ENCODE assay signal across 30 mouse cellular contexts in genomic region chr13:93418292-93418691, GRCm38 (mm10).
A peak's percentile ranks its signal among the peaks of the same experiment; 100 is the strongest.
DNase-seq lines count a peak whose midpoint lies in the region; ATAC-seq and TF ChIP-seq lines count a peak whose summit lies in the region.
"Had no signal": no experiment of that assay in that cellular context is flagged by ENCODE, and none has a peak within 500 bp of the region (broad histone marks: within the 10 kb centered on the region; RNA-seq: fewer than 3 reads in every experiment).

No protein-coding gene starts in this region.

- no peak overlapping the region for H3K4me2 ChIP-seq in heart, postnatal 0 days (ENCODE audit: low read depth, low read length)
- no peak overlapping the region for H3K4me2 ChIP-seq in heart, embryonic 11.5 days
- H3K4me2 ChIP-seq: embryonic facial prominence, embryonic 13.5 days; forebrain, embryonic 13.5 days; hindbrain, embryonic 13.5 days; intestine, embryonic 15.5 days had no signal

- no peak for TF ChIP-seq EP300 in heart, postnatal 0 days (IDR thresholded peaks at IDR 0.05; ENCODE audit: low read depth)

- H3K4me1 ChIP-seq in heart, postnatal 0 days (ENCODE audit: control insufficient read depth, insufficient read depth) = no peaks in the 10 kb centered on the region
- no peaks in the 10 kb centered on the region for H3K4me1 ChIP-seq in heart, embryonic 11.5 days (ENCODE audit: control insufficient read depth, insufficient read depth, low read length)
- peaks cover 6% of the 10 kb centered on the region for H3K4me1 ChIP-seq in embryonic fibroblast, embryonic 13.5 days (ENCODE audit: control insufficient read depth, insufficient read depth, low read length)
- H3K4me1 ChIP-seq: forebrain, embryonic 10.5 days; hindbrain, embryonic 10.5 days; intestine, embryonic 15.5 days had no signal

- no peak for TF ChIP-seq CTCF in heart, postnatal 0 days (IDR thresholded peaks at IDR 0.05; ENCODE audit: low read depth)
- TF ChIP-seq CTCF in embryonic fibroblast, embryonic 13.5 days (IDR thresholded peaks at IDR 0.05; ENCODE audit: borderline replicate concordance, insufficient read depth, low read length) = no peak

- TF ChIP-seq POLR2A in embryonic fibroblast, embryonic 13.5 days (IDR thresholded peaks at IDR 0.05; ENCODE audit: low read depth, low read length) = no peak

- 74% methylated on average over 2 of the region's 2 CpGs for WGBS in heart, postnatal 0 days
- WGBS in heart, embryonic 11.5 days (ENCODE audit: insufficient replicate concordance) = 78% methylated on average over 2 of the region's 2 CpGs

- no peak for ATAC-seq in heart, postnatal 0 days (ENCODE audit: insufficient read depth, low read depth)
- ATAC-seq in heart, embryonic 11.5 days (replicated peaks; ENCODE audit: insufficient number of reproducible peaks, low FRiP score, low TSS enrichment) = no peak
- ATAC-seq: CD4-positive, CD25-positive, alpha-beta regulatory T cell, adult 4 months; forebrain, embryonic 13.5 days; forebrain, embryonic 16.5 days; hindbrain, embryonic 16.5 days; intestine, embryonic 15.5 days had no signal

- peak; percentile 22 for DNase-seq in heart, postnatal 0 days (ENCODE audit: low spot score)
- peak; percentile 55 for DNase-seq in Muller cell, postnatal 12 days (ENCODE audit: inconsistent ontology term)
- no peak for DNase-seq in cerebellum, postnatal 10 days
- no peak for DNase-seq in thymus, postnatal 14 days
- DNase-seq: adrenal gland, adult 2 months; adrenal gland, postnatal 14 days; B cell, adult 2 months; cerebellum, adult 11 months; cerebellum, adult 2 months; cerebellum, adult 9-11 months; cerebellum, postnatal 36 days; embryo, embryonic 11 days; gastrocnemius, postnatal 10 days; gastrocnemius, postnatal 36 days; heart, adult 2 months; heart, postnatal 10 days; heart, postnatal 36 days had no signal

- no peaks in the 10 kb centered on the region for H3K9me3 ChIP-seq in heart, postnatal 0 days (replicated peaks; ENCODE audit: control insufficient read depth, low read length)
- no peaks in the 10 kb centered on the region for H3K9me3 ChIP-seq in heart, embryonic 11.5 days (replicated peaks; ENCODE audit: control insufficient read depth, low read length)
- H3K9me3 ChIP-seq: embryonic facial prominence, embryonic 10.5 days; embryonic facial prominence, embryonic 13.5 days; forebrain, embryonic 10.5 days; forebrain, embryonic 13.5 days; heart, embryonic 10.5 days; hindbrain, embryonic 10.5 days; hindbrain, embryonic 13.5 days; intestine, embryonic 15.5 days had no signal

- no peaks in the 10 kb centered on the region for H3K27me3 ChIP-seq in heart, postnatal 0 days (ENCODE audit: control insufficient read depth, insufficient read depth, low read length)
- H3K27me3 ChIP-seq in heart, embryonic 11.5 days (ENCODE audit: control insufficient read depth, insufficient read depth, low read length) = no peaks in the 10 kb centered on the region
- H3K27me3 ChIP-seq: embryonic facial prominence, embryonic 13.5 days; forebrain, embryonic 13.5 days; hindbrain, embryonic 13.5 days; intestine, embryonic 15.5 days had no signal

- H3K36me3 ChIP-seq in heart, postnatal 0 days (replicated peaks; ENCODE audit: control insufficient read depth, insufficient read depth, low read length) = no peaks in the 10 kb centered on the region
- H3K36me3 ChIP-seq in heart, embryonic 11.5 days (ENCODE audit: control insufficient read depth, insufficient read depth, low read length) = no peaks in the 10 kb centered on the region
- H3K36me3 ChIP-seq: embryonic facial prominence, embryonic 10.5 days; embryonic facial prominence, embryonic 13.5 days; forebrain, embryonic 10.5 days; hindbrain, embryonic 10.5 days; intestine, embryonic 15.5 days had no signal

- no peak overlapping the region for H3K4me3 ChIP-seq in heart, postnatal 0 days (ENCODE audit: low read depth, low read length)
- H3K4me3 ChIP-seq in heart, embryonic 11.5 days (ENCODE audit: low read depth, low read length) = no peak overlapping the region
- no peak overlapping the region for H3K4me3 ChIP-seq in embryonic fibroblast, embryonic 13.5 days (ENCODE audit: insufficient read depth, low read length)
- H3K4me3 ChIP-seq: embryonic facial prominence, embryonic 10.5 days; embryonic facial prominence, embryonic 13.5 days; forebrain, embryonic 10.5 days; forebrain, embryonic 13.5 days; heart, adult 2 months; heart, embryonic 10.5 days; hindbrain, embryonic 10.5 days; hindbrain, embryonic 13.5 days; intestine, embryonic 15.5 days had no signal

- no peak overlapping the region for H3K27ac ChIP-seq in heart, postnatal 0 days (ENCODE audit: low read depth)
- H3K27ac ChIP-seq in heart, embryonic 11.5 days (ENCODE audit: low read depth, low read length) = no peak overlapping the region
- peak overlapping the region; percentile 55; the same call in 1 of the 2 replicates for H3K27ac ChIP-seq in embryonic fibroblast, embryonic 13.5 days (ENCODE audit: insufficient read depth, low read length)
- H3K27ac ChIP-seq: embryonic facial prominence, embryonic 10.5 days; embryonic facial prominence, embryonic 13.5 days; forebrain, embryonic 10.5 days; forebrain, embryonic 13.5 days; heart, adult 2 months; heart, embryonic 10.5 days; hindbrain, embryonic 10.5 days; hindbrain, embryonic 13.5 days; intestine, embryonic 15.5 days had no signal

- no peak overlapping the region for H3K9ac ChIP-seq in heart, postnatal 0 days (replicated peaks; ENCODE audit: low read depth, low read length)
- H3K9ac ChIP-seq in heart, embryonic 11.5 days (ENCODE audit: low read depth, low read length) = no peak overlapping the region
- H3K9ac ChIP-seq: embryonic facial prominence, embryonic 13.5 days; forebrain, embryonic 13.5 days; hindbrain, embryonic 13.5 days; intestine, embryonic 15.5 days had no signal

Comparison
In these comparisons a context has a peak if more than half of its experiments do, and no peak if none do; other contexts are left out.
1. DNase-seq: peak in heart, postnatal 0 days (single experiment) and Muller cell, postnatal 12 days (single experiment); none in cerebellum, postnatal 10 days (0 of 2) and thymus, postnatal 14 days (single experiment).